Mouse (Mus musculus) regulatory T cell (primary cell): ENCODE measurements around the gene Ttll4.

Experiments used
- in situ Hi-C: fragments of 300-600 bp; cut with MboI, MseI; formaldehyde crosslinking; loops from one replicate; pipeline ENCODE4 v1.15.1; 2025; ENCODE audit warnings: high pct_unique_total_duplicates

Gene Ttll4

DNA sequence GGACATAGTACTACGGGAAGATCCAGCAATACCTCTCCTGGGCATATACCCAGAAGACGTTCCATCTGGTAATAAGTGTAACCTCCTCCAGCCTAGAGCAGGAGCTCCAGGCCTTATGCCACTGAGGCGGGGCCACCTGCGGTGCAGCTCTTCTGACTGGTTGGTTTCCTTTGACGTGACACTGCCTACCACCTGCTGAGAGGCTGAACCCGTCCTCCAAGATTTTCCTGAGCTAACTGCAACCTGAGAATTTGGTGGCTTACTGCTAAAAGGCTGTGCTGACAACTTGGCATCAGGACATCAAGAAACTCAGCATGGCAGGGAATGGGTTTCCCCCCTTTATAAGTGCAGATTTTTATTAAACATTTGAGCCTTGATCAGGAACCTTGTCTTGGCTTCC lies 48.0 kb downstream of the Ttll4 start:
- in situ Hi-C loops = loop anchor here (25.0 kb wide), 1 partner anchor 1147 kb away; no protein-coding TSS in a partner anchor

DNA sequence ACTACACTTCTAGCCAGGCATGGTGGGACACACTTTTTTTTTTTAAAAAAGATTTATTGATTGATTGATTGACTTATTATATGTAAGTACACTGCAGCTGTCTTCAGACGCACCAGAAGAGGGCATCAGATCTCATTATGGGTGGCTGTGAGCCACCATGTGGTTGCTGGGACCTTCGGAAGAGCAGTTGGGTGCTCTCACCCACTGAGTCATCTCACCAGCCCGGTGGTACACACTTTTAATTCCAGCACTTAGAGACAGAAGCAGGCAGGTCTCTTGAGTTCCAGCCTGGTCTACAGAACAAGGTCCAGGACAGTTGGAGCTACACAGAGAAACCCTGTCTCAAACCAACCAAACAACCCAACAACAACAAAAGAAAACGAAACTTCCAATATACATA lies 50.5 kb downstream of the Ttll4 start:
- in situ Hi-C loops = loop anchor here (5.0 to 25.0 kb wide), 2 partner anchors 80 to 1150 kb away; no protein-coding TSS in a partner anchor

DNA sequence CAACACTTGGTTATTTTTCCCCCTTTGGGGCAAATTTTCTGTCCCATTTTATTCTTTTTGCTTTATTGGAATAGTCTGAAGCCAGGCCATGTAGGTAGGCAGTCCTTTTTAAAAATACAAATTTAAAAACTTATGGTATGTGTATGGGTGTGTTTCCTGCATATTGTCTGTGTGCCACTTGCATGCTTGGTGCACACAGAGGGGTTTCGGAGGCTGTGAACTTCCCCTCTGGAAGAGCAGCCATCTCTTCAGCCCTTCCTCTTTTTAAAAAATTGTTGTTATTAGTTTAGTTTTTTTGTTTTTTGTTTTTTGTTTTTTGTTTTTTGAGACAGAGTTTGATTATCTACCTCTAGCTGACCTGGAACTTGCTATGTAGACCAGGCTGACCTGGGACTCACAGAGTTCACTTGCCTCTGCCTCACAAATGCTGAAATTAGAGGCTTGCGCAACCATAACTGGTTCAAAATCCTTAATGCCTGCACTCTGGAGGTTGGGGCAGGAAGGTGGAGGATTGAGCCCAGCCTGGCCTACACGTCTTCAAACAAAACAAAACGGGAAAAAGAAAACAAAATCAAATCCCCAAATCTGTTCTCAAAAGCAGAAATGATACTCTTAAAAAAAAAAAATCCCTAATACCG lies 51.0 kb downstream of the Ttll4 start:
- in situ Hi-C loops = loop anchor here (5.0 to 25.0 kb wide), 2 partner anchors 80 to 1150 kb away; no protein-coding TSS in a partner anchor

DNA sequence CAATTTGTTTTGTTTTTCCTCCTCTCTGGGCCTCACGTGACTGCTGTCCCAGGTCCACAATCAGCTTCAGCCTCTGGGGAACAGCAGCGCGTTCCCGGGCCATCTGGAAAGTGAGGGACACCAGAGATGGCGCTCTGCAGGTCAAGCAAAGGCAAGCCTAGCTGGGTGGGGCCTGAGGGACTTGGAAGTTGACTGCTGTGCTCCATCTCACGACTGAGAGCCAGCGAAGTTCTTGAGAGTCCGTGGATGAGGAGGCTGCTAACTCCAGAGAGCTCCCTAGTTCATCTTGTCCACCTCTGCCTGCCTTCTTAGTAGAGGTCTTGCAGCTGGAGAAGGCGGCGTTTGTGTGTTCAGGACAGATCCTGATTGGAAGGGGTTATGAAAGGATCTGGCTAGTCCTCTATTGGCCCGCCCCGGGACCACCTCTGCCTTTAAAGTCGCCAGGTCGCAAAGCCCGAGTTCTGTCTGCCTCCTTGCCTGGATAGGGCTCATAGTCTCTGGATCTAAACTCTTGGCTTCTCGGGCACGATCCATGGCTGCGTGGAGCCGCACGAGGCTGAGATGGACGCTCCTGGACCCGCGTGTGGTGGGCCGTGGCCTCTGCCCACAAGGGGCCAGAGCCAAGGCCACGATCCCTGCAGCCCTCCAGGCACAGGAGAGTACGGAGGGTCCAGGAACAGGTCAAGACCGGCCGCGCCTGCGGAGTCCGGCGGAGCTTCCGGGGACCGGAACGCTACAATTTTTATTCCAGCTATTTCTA lies 51.7 kb downstream of the Ttll4 start, which contains the start of gene Cyp27a1:
Gene Cyp27a1, plus strand, starts transcription at position 476 of the 760 bp plus-strand sequence.
- in situ Hi-C loops = loop anchor here (5.0 to 25.0 kb wide), 2 partner anchors 81 to 1151 kb away; no protein-coding TSS in a partner anchor

DNA sequence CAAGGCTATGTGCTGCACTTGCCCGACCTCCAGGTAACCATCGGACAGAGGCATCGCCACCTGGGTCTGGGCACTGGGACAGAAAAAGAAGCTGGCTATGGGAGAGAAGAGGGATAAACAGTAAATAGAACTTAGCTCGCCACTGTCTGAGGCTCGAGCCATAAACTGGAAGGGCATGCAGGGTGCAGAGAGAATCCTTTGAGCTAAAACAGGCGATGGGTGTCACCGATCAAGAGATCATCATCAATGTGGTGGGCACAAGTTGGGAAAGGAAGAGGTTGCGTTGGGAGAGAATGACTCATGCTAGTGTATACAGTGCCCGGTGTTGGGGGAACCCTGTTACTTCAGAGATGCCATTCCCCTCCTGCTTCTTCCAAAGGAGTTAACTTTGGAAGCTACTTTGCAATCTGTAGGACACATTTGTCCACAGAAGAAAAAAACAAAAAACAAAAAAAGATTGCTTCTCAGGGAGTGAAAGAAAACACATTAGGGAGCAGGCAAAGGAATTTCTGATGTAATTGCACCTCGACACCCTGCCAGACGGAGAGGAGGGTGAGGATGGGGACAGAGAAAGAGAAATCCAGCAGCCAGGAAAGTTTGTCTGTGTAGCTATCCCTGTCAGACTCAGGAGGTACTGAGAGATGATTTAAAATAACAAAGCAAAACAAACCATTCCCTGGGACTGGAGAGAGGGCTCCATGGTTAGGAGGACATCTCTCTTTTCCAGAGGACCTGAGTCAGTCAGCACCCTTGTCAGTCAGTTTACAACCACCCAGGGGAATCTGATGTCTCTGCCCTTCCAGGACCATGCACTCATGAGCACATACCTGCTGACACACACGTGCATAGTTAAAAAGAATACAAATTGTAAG lies 52.5 kb downstream of the Ttll4 start:
- in situ Hi-C loops = loop anchor here (5.0 to 25.0 kb wide), 2 partner anchors 82 to 1152 kb away; no protein-coding TSS in a partner anchor

DNA sequence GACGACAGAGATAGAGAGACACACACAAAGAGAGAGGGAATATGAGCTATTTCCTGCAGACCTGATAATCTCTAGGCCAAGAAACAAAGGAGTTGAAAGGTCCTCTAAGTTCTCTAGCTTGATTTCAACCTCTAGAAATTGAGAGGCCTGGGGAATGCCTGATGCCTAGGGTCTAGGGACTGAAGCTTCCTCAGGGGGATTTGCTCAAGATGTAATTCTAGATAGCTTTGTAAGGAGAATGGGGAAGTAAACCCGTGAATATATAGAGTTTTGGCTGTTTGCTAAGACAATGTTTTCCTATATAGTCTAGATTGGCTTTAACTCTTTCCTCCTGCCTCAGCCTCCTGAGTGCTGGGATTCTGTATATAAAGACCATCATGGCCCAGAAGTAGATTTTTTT lies 53.4 kb downstream of the Ttll4 start:
- in situ Hi-C loops = loop anchor here (5.0 to 25.0 kb wide), 2 partner anchors 83 to 1153 kb away; no protein-coding TSS in a partner anchor

DNA sequence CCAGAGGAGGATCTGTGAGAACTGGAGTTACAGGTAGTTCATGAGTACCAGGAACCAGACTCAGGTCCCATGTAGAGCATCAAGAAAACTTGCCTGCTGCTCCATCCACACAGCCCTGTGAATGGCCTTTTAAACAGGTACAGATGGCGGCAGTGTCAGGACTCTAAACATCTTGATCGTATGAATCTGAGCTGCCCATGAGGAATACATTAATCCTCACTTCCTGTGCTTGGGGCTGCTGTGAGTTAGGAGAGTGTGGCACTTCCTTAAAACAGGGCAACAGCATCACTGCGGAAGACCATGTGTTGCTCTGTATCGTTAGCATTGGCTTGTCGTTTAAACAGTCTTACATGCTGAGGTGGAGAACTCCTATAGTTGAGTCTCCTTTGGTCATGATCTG lies 53.9 kb downstream of the Ttll4 start:
- in situ Hi-C loops = loop anchor here (25.0 kb wide), 1 partner anchor 1153 kb away; no protein-coding TSS in a partner anchor

DNA sequence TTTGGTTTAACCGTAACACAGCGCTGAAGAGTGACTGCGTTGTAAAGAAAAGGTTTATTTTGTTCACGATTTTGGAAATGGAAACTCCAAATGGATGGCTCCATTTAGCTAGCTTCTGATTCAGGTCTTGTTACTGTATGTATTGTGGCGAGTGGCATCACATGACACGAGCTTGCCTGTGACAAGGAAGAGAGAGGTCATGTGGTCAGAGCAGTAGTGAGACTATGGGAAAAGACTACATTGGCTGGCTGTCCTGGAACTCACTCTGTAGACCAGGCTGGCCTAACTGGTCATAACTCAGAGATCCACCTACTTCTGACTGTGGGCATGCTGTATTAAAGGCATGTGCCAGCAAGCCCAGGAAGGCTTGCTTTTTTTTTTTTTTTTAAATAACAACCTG lies 54.3 kb downstream of the Ttll4 start:
- in situ Hi-C loops = loop anchor here (25.0 kb wide), 1 partner anchor 1154 kb away; no protein-coding TSS in a partner anchor

DNA sequence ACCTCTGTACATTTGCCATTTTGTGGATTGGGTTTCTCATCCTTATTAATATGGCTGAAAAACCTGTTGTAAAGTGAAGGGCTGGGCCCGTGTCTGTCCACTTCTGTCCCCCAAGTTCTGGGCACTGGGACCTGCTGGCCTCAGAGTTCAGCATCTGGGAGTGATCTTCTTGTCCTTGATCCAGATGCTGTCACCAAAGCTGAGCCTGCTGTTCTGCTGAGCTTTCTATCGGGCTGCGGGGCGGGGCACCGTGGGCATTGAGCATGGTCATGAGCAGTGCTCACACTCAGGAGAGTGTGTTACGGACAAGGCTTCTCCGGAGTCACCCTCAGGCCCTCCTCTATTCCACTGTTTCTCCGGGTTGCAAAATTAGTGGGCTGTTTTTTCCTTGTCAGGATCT lies 56.6 kb downstream of the Ttll4 start:
- in situ Hi-C loops = loop anchor here (25.0 kb wide), 1 partner anchor 1156 kb away; no protein-coding TSS in a partner anchor

DNA sequence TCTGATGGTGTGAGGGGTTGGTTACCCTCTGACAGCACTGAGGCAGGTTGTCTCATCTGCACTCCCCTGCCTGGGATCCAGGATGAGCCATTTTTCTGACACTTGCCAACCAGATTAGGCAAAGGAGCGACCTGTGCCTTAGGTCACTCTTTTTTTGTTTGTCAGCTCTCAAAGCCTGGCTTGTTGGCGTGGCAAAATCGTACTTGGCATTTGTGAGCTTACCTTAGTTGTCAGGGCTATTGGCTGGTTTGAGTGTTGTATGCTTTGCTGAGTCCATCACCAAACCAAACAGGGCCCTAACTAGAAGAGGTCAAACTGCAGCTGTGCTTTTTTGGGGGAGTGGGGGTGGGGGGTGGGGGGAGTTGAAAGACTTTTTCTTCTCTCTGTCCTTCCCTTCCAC lies 57.7 kb downstream of the Ttll4 start:
- in situ Hi-C loops = loop anchor here (25.0 kb wide), 1 partner anchor 1157 kb away; no protein-coding TSS in a partner anchor

DNA sequence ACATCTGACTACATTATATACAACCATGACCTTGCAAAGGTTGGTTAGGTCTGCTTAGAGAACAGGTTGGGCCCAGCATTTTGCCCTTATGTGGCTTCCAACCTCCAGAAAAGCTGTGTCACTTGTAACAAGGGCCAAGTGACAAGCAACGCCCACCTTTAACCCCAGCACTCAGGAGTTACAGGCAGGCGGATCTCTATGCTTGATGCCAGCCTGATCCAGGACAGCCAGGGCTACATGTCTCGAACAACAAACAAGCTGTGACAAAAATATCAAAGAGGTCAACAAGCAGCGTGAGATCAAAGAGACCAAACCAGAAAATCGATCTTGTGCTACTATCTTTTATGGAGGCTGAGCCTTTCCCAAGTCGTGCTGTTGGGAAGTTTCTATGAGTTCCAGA lies 60.1 kb downstream of the Ttll4 start:
- in situ Hi-C loops = loop anchor here (25.0 kb wide), 1 partner anchor 1159 kb away; no protein-coding TSS in a partner anchor

DNA sequence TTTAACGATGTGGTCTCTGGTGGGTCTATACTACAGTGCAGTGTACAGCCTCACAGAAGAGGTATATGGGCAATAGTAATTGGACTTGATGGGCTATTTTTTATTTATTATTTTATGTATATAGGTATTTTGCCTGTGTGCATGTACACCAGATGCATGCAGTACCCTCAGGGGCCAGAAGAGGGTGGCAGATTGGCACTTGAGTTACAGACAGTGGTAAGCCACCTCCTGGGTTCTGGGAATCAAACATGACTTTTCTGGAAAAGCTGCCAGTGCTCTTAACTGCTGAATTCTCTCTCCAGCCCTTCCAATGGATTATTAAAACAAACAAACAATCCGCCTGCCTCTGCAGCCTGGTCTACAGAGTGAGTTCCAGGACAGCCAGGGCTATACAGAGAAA lies 62.2 kb downstream of the Ttll4 start:
- in situ Hi-C loops = loop anchor here (25.0 kb wide), 1 partner anchor 1161 kb away; no protein-coding TSS in a partner anchor

DNA sequence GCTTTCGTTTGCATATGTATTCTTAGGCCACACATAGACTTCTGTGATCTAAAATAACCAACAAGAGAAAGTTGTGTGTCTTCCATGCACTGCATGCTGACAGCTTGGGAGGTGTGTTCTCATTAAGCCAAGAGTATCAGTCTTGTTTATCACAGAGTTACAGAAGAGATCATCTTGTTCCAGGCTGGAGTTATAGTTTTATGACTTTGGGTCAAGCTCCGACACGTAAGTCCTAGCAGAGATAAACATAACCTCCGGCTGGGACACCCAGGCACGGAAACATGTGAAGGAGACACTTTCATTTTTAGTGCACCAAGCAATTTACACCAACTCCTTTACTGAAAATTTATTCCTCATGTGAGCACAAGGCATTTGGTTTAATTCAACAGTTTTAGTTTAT lies 64.6 kb downstream of the Ttll4 start:
- in situ Hi-C loops = no loop called here

DNA sequence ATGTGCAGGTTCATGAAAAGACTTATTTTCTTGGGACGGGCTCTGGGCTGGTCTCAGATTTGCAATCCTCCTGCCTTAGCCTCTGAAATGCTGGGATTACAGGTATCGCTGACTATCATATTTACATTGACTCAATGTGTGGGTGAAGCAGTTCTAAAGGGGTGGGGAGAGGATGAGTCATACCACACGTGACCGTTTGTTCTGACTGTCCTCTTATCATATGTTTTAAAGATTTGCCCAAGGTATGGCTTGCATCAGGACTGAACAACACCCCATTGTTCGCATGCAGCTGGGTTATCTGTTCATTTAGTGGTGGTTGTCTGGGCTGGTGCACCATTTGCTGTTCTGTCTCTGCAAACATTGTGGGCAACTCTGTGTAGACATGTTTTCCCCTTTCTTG lies 65.1 kb downstream of the Ttll4 start:
- in situ Hi-C loops = no loop called here

DNA sequence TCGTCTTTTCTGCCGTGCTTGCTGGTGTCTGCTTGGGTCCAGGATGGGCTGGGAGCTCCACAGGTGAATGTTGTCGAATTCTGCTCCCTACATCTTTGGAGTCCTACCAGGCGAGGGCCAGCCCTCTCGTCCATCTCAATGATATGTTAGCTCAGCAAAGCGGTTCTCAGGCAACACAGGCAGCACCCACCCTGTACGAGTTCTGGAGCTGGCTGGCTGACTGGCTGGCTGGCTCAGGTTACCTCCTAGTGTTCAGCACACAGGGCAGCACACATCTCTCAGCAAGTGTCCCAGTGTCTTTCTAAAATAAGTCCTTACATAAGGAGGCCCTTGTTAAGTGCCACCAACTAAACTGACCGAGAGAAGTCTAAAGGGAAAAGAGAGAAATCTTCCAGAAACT lies 66.9 kb downstream of the Ttll4 start:
- in situ Hi-C loops = no loop called here

DNA sequence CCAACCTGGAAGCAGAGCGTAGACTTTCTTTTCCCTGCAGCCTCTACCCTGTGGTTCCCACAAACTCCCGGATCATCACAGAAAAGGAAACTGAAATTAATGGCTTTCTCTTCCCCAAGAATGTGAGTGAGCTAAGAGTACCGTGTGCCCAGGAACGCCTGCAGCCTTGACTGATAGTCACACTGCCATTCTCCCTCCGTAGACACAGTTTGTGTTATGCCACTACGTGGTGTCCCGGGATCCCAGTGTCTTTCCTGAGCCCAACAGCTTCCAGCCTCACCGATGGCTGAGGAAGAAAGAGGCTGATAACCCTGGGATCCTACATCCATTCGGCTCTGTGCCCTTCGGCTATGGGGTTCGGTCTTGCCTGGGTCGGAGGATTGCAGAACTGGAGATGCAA lies 75.4 kb downstream of the Ttll4 start:
- in situ Hi-C loops = no loop called here

DNA sequence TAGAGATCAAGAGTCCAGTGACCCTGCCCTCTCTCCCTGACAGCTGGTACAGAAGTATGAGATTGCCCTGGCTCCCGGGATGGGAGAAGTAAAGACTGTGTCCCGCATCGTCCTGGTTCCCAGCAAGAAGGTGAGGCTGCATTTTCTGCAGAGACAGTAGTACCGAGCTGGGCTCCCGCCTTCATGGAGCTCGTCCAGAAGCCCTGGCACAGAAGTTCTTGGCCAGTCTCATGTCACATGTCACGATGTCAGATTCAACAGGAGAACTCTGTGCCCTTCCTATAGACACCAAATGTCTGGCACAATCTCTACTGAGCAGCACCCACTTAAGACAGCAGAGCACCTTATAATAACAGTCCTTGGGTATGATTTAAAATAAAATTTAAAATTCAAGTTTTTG lies 76.0 kb downstream of the Ttll4 start:
- in situ Hi-C loops = no loop called here

DNA sequence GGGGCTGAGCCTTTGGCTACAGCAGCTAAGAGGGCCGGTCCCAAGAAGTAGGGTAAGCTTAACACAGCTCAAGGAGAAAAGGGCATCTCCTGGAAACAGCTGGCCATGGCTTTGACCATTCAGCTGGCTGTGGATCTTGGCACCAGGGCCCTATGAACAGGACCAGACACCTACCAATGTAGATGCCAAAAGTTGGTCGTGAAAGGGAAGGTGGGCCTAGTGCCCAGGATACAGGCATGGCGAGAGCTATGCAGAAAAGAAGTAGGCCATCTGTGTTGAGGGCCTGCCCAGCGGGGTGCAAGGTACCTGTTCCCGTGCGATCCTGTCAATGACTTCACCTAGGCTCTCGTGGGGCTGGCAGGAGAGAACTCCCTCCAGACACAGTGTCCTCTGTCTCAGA lies 79.3 kb downstream of the Ttll4 start:
- in situ Hi-C loops = no loop called here

DNA sequence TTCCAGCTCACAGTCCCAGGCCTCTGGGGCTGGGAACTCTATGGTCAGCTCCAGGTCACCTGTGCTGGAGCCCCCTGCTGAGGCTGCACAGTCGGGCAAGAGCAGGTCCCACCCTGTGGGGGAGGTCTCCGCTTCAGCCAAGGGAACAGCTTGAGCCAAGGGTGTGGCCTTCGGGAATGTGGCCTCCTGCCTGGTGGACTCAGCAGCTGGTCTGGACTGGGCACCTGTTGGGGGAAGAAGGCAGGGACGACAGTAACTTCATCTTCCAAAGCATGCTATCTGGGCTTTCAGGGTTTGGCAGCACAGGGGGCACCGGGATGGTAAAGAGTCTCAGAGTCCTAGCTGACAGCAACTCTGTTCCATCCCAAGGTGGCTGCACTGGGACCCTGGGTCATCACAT lies 85.8 kb downstream of the Ttll4 start:
- in situ Hi-C loops = no loop called here

DNA sequence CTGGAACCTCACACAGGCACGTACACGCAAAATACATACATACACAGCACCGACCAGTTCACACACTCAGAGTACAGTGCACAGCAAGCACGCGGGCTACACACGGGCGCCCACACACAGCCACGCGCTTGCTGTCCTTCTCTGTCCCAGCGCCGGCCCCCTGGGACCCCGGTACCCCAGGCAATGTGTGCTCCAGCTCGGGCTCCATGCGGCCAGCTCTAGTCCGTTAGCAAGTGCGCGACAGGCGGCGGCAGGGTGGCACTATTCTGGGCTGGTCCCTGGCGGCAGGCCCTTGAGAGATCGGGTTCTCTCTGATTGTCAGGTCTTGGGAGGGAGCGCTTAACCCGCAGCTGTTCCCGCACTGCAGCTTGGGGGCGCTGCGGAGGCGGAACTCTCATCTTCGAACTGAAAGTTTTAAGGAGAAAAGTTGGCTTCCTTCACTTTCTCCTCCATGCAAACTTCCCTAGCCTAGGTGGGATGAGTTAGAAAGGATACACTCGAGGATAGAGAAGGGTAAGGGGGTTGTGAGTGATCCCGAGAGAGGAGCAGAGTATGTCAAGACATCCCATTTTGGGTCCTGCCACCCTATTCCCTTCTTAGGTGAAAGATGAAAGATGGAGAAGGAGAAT lies 87.2 kb downstream of the Ttll4 start, which contains the start of gene Prkag3:
Gene Prkag3, minus strand, starts transcription at position 579 of the 629 bp plus-strand sequence.
- in situ Hi-C loops = no loop called here

DNA sequence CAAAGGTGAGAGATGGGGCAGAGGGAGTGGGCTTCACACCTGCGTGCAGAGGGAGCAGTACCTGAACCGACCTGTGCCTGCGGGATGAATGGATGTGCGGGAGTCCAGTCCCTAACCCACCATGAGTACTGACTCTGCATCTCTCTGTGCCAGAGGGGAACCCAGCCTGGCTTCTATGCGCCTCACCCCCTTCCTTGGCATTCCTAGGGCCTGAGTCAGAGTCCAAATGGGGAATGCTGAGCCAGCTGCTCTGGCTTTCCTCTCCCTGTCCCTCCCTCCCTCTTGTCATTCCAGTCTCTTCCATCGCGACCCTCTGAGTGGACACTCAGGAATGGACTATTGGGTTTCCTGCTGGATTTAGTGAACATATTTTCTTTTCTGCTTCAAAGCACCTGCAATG lies 87.8 kb downstream of the Ttll4 start:
- in situ Hi-C loops = no loop called here
